Mouse (Mus musculus): ENCODE measurements around the gene Sdccag8. TPM values are rescaled to one million over a fixed set of nuclear protein-coding genes. Genes with fewer than 3 reads are reported as not detected.

Sdccag8 gene
- polyA plus RNA-seq, 1 experiment from 2014 or later, result 6.4 TPM

- DNase-seq (ENCODE audit: low spot score) (no peak), ATAC-seq (ENCODE audit: low FRiP score, low TSS enrichment) (no peak)
- Histone ChIP-seq H3K4me2 (replicated peaks; ENCODE audit: low read depth) (no peak overlapping the region), H3K9me3 (ENCODE audit: control insufficient read depth, low read length) (no peaks in the 10 kb centered on the region), H3K9ac (ENCODE audit: low read length) (no peak overlapping the region), H3K36me3 (ENCODE audit: control insufficient read depth, insufficient read depth, low read length) (no peaks in the 10 kb centered on the region), H3K27ac (replicated peaks) (no peak overlapping the region), H3K4me1 (replicated peaks; ENCODE audit: control insufficient read depth, insufficient read depth) (no peaks in the 10 kb centered on the region; the same call in 1 of the 2 replicates), H3K4me3 (ENCODE audit: low read depth, low read length) (no peak overlapping the region), H3K27me3 (ENCODE audit: control insufficient read depth, insufficient read depth, low read length) (no peaks in the 10 kb centered on the region)
- 77% methylated on average over 10 of the region's 10 CpGs for WGBS
- no peak for TF ChIP-seq CTCF (IDR thresholded peaks at IDR 0.05; ENCODE audit: low read depth)
- TF ChIP-seq EP300 (optimal IDR thresholded peaks at IDR 0.05), result no peak
These were observed 166.4 kb downstream of the Sdccag8 start for GRCm38 (mm10) chr1:176980801-176981400.

DNA sequence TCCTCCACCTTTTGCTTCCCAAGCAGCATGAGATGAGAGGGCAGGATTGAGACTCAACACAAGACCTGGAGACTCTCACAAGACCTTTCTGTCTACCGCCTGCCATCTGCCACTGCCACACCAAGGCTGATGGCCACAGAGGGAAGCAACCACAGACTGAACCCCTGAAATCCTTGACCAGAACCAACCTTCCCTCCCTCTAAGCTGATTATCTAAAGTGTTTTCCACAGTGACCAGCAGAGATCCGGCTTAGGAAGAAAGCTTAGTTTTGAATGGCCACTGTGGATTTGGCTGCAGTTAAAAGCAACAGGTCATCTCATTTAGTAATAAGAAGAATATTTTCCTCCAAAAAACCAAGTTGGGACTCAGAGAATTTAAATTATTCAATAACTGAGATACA lies 167.1 kb downstream of the Sdccag8 start:
- no peak for TF ChIP-seq CTCF (IDR thresholded peaks at IDR 0.05; ENCODE audit: low read depth)
- no peak for TF ChIP-seq EP300 (optimal IDR thresholded peaks at IDR 0.05)
- H3K36me3 ChIP-seq (ENCODE audit: control insufficient read depth, insufficient read depth, low read length), result no peaks in the 10 kb centered on the region

GRCm38 (mm10) chr1:176982671-176983070 lies 168.2 kb downstream of the Sdccag8 start:
- peak; percentile 92 for ATAC-seq (ENCODE audit: low FRiP score, low TSS enrichment)
- no peak overlapping the region for H3K9ac ChIP-seq (ENCODE audit: low read length)
- H3K4me2 ChIP-seq (replicated peaks; ENCODE audit: low read depth), result no peak overlapping the region
- H3K4me1 ChIP-seq (replicated peaks; ENCODE audit: control insufficient read depth, insufficient read depth), result no peaks in the 10 kb centered on the region; the same call in 1 of the 2 replicates
- H3K36me3 ChIP-seq (ENCODE audit: control insufficient read depth, insufficient read depth, low read length), result no peaks in the 10 kb centered on the region
- TF ChIP-seq CTCF (IDR thresholded peaks at IDR 0.05; ENCODE audit: low read depth) (no peak), EP300 (optimal IDR thresholded peaks at IDR 0.05) (no peak)
- DNase-seq (ENCODE audit: low spot score), result peak; percentile 26
- WGBS, result 45% methylated on average over 8 of the region's 8 CpGs
- no peaks in the 10 kb centered on the region for H3K9me3 ChIP-seq (ENCODE audit: control insufficient read depth, low read length)
- no peak overlapping the region for H3K4me3 ChIP-seq (ENCODE audit: low read depth, low read length)
- H3K27me3 ChIP-seq (ENCODE audit: control insufficient read depth, insufficient read depth, low read length), result no peaks in the 10 kb centered on the region
- peak overlapping the region; percentile 61; the same call in 1 of the 2 replicates for H3K27ac ChIP-seq (replicated peaks)

More for the DNA sequence above, 167.1 kb downstream of the Sdccag8 start:
- Histone ChIP-seq H3K9ac (ENCODE audit: low read length) (no peak overlapping the region), H3K4me3 (ENCODE audit: low read depth, low read length) (no peak overlapping the region), H3K4me1 (replicated peaks; ENCODE audit: control insufficient read depth, insufficient read depth) (no peaks in the 10 kb centered on the region; the same call in 1 of the 2 replicates), H3K4me2 (replicated peaks; ENCODE audit: low read depth) (no peak overlapping the region), H3K9me3 (ENCODE audit: control insufficient read depth, low read length) (no peaks in the 10 kb centered on the region), H3K27ac (replicated peaks) (no peak overlapping the region), H3K27me3 (ENCODE audit: control insufficient read depth, insufficient read depth, low read length) (no peaks in the 10 kb centered on the region)
- WGBS, result 83% methylated on average over 2 of the region's 2 CpGs
- DNase-seq (ENCODE audit: low spot score) (no peak), ATAC-seq (ENCODE audit: low FRiP score, low TSS enrichment) (no peak)

- ATAC-seq (ENCODE audit: low FRiP score, low TSS enrichment) (no peak), DNase-seq (ENCODE audit: low spot score) (no peak)
- Histone ChIP-seq H3K36me3 (ENCODE audit: control insufficient read depth, insufficient read depth, low read length) (no peaks in the 10 kb centered on the region), H3K9me3 (ENCODE audit: control insufficient read depth, low read length) (no peaks in the 10 kb centered on the region), H3K4me2 (replicated peaks; ENCODE audit: low read depth) (no peak overlapping the region), H3K27me3 (ENCODE audit: control insufficient read depth, insufficient read depth, low read length) (no peaks in the 10 kb centered on the region), H3K27ac (replicated peaks) (no peak overlapping the region), H3K9ac (ENCODE audit: low read length) (no peak overlapping the region), H3K4me1 (replicated peaks; ENCODE audit: control insufficient read depth, insufficient read depth) (no peaks in the 10 kb centered on the region; the same call in 1 of the 2 replicates), H3K4me3 (ENCODE audit: low read depth, low read length) (no peak overlapping the region)
- TF ChIP-seq EP300 (optimal IDR thresholded peaks at IDR 0.05), result no peak
- TF ChIP-seq CTCF (IDR thresholded peaks at IDR 0.05; ENCODE audit: low read depth), result no peak
- WGBS, result 63% methylated on average over 6 of the region's 6 CpGs
These were observed 171.2 kb downstream of the Sdccag8 start for GRCm38 (mm10) chr1:176985691-176986090.

- no peak for ATAC-seq (ENCODE audit: low FRiP score, low TSS enrichment)
- Histone ChIP-seq H3K27ac (replicated peaks) (no peak overlapping the region), H3K9me3 (ENCODE audit: control insufficient read depth, low read length) (no peaks in the 10 kb centered on the region), H3K9ac (ENCODE audit: low read length) (no peak overlapping the region), H3K27me3 (ENCODE audit: control insufficient read depth, insufficient read depth, low read length) (no peaks in the 10 kb centered on the region), H3K36me3 (ENCODE audit: control insufficient read depth, insufficient read depth, low read length) (no peaks in the 10 kb centered on the region), H3K4me1 (replicated peaks; ENCODE audit: control insufficient read depth, insufficient read depth) (no peaks in the 10 kb centered on the region; the same call in 1 of the 2 replicates), H3K4me2 (replicated peaks; ENCODE audit: low read depth) (no peak overlapping the region), H3K4me3 (ENCODE audit: low read depth, low read length) (no peak overlapping the region)
- no peak for DNase-seq (ENCODE audit: low spot score)
- WGBS, result 51% methylated on average over 6 of the region's 6 CpGs
- no peak for TF ChIP-seq CTCF (IDR thresholded peaks at IDR 0.05; ENCODE audit: low read depth)
These were observed 171.8 kb downstream of the Sdccag8 start for GRCm38 (mm10) chr1:176986275-176986674.

GRCm38 (mm10) chr1:176986990-176987740 lies 172.7 kb downstream of the Sdccag8 start:
- no peak for DNase-seq (ENCODE audit: low spot score)
- H3K4me1 ChIP-seq (replicated peaks; ENCODE audit: control insufficient read depth, insufficient read depth), result no peaks in the 10 kb centered on the region; the same call in 1 of the 2 replicates
- H3K36me3 ChIP-seq (ENCODE audit: control insufficient read depth, insufficient read depth, low read length), result no peaks in the 10 kb centered on the region
- 50% methylated on average over 6 of the region's 6 CpGs for WGBS
- no peaks in the 10 kb centered on the region for H3K9me3 ChIP-seq (ENCODE audit: control insufficient read depth, low read length)
- ATAC-seq (ENCODE audit: low FRiP score, low TSS enrichment), result no peak
- H3K4me2 ChIP-seq (replicated peaks; ENCODE audit: low read depth), result no peak overlapping the region
- no peak overlapping the region for H3K9ac ChIP-seq (ENCODE audit: low read length)
- H3K27ac ChIP-seq (replicated peaks), result no peak overlapping the region
- no peak overlapping the region for H3K4me3 ChIP-seq (ENCODE audit: low read depth, low read length)
- H3K27me3 ChIP-seq (ENCODE audit: control insufficient read depth, insufficient read depth, low read length), result no peaks in the 10 kb centered on the region
- TF ChIP-seq EP300 (optimal IDR thresholded peaks at IDR 0.05), result no peak
- no peak for TF ChIP-seq CTCF (IDR thresholded peaks at IDR 0.05; ENCODE audit: low read depth)

All from stomach, postnatal 0 days (tissue).